Mouse (Mus musculus) bone marrow macrophage, adult 2 months (primary cell): ENCODE measurements around the gene Nrxn1.

Experiments used
- CTCF ChIP-seq: IDR thresholded peaks from 2 replicates; pipeline ENCODE4 v1.5.1; 2012; ENCODE audit warnings: low read depth, mild to moderate bottlenecking, low read length, moderate library complexity
- POLR2A ChIP-seq: IDR thresholded peaks from 2 replicates; pipeline ENCODE4 v1.6.1; 2012; ENCODE audit warnings: mild to moderate bottlenecking, low read depth, low read length, borderline replicate concordance

DNA sequence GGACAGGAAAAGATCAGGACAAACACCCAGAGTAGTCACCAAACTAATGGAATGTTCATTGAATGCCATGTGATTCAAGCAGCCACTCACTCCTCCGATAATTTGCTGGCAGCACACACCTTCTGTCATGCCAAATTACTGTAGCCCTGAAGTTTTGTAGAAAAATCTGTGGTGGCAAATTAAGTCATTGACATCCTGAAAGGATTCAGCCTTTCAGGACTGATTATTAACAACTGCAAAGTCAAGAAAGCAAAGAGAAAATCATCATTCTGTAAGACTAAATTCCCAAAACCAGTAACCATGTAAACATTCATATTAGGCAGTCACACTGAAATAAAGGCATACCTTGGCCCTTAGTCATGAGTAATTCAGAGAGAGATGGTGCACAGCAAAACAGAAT is 662.7 kb downstream of the Nrxn1 start:
- TF ChIP-seq POLR2A (no peak), CTCF (no peak)
